Mouse (Mus musculus): ENCODE measurements at regions not wholly inside any gene's neighbourhood (a gene's known extent, or its start where the extent isn't known, plus 50 kb on each side); places are given as distances from the start of the nearest gene placed in this dataset.

- TF ChIP-seq CTCF (IDR thresholded peaks at IDR 0.05; ENCODE audit: control insufficient read depth, insufficient read depth, low read length), result 0 out of 2 replicates have a peak, but pooled peaks have one; percentile 13
- TF ChIP-seq POLR2A (IDR thresholded peaks at IDR 0.05; ENCODE audit: borderline replicate concordance, control insufficient read depth, low read depth, low read length), result no peak
- 36% methylated on average over 2 of the region's 2 CpGs for WGBS
These were observed 62.7 kb upstream of the Api5 start for GRCm38 (mm10) chr2:94500649-94501048.

GRCm38 (mm10) chr2:94498516-94498915, 60.6 kb upstream of the Api5 start:
- 52% methylated on average over 2 of the region's 2 CpGs for WGBS
- Histone ChIP-seq H3K4me3 (replicated peaks; ENCODE audit: control insufficient read depth, low read depth, low read length) (no peak overlapping the region), H3K27ac (ENCODE audit: control insufficient read depth, insufficient read depth, low read depth, low read length, poor library complexity) (no peak overlapping the region), H3K4me1 (ENCODE audit: control insufficient read depth, insufficient read depth, low read length) (no peaks in the 10 kb centered on the region)
- TF ChIP-seq CTCF (IDR thresholded peaks at IDR 0.05; ENCODE audit: control insufficient read depth, insufficient read depth, low read length) (no peak), POLR2A (IDR thresholded peaks at IDR 0.05; ENCODE audit: borderline replicate concordance, control insufficient read depth, low read depth, low read length) (no peak)

More at GRCm38 (mm10) chr2:94500649-94501048, 62.7 kb upstream of the Api5 start:
- no peak overlapping the region for H3K27ac ChIP-seq (ENCODE audit: control insufficient read depth, insufficient read depth, low read depth, low read length, poor library complexity)
- no peak overlapping the region for H3K4me3 ChIP-seq (replicated peaks; ENCODE audit: control insufficient read depth, low read depth, low read length)
- H3K4me1 ChIP-seq (ENCODE audit: control insufficient read depth, insufficient read depth, low read length), result no peaks in the 10 kb centered on the region
